Mouse (Mus musculus) C2C12 (cell line): ENCODE results near the gene Rft1.

Experiments
- CTCF ChIP-seq: IDR thresholded peaks from one replicate; pipeline ENCODE4 v1.5.1; 2011; ENCODE audit not compliant: control insufficient read depth, insufficient read depth, insufficient read length
- MAX ChIP-seq: IDR thresholded peaks from one replicate; pipeline ENCODE4 v1.6.1; 2011; ENCODE audit warnings: mild to moderate bottlenecking, control low read depth

DNA sequence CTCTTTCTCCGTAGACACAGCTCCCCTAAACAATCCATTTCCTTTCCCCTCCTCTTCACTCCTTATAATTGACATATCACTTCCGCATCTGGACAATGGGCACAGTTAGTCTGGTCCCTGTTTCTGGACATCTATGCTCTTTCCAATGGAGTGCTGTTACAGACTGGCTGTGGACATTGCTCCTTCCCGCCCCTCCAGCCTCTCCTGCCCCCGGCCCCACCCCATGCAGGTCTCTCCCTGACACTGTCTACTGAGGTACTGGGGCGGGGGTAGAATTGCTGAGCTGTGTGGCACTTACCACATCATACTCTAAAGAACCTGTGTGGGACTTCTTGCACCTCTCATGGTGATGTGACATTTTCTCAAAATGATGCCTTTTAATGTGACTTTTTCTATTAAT is 48.9 kb downstream of the Rft1 start:
- TF ChIP-seq CTCF = no peak
- TF ChIP-seq MAX = no peak
